Mouse (Mus musculus) brain, embryonic 14.5 days (tissue): ENCODE measurements around the gene Fam129a.

ENCODE experiments used
- CTCF ChIP-seq: fragments of 200-500 bp; IDR thresholded peaks from 2 replicates; pipeline ENCODE4 v1.5.1; 2012; ENCODE audit warnings: inconsistent platforms, mild to moderate bottlenecking, moderate library complexity, borderline replicate concordance; ENCODE audit not compliant: insufficient read depth, insufficient read length; ENCODE audit errors: extremely low read depth
- POLR2A ChIP-seq: fragments of 200-500 bp; IDR thresholded peaks from 2 replicates; pipeline ENCODE4 v1.6.1; 2012; ENCODE audit warnings: mild to moderate bottlenecking, inconsistent platforms, borderline replicate concordance; ENCODE audit not compliant: poor library complexity, insufficient read depth, insufficient read length, severe bottlenecking; ENCODE audit errors: extremely low read depth

DNA sequence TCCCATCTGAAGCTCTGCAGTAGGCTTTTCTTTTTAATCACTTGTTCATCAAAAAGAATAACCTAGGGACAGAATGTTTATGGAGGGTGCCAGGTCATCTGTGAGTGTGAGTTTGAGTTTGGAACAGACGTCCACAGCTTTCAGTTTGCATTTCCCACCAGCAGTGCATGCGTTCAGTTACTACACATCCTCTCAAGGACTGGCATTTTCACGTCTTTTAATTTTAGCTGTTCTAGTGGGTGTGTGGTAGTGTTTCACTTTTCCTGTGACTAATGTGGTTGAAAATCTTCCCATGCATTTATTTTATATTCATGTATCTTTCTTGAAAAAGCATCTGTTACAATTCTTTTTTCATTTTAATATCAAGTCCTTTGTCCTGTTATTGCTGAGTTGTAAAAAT, 193.2 kb downstream of the Fam129a start:
- TF ChIP-seq POLR2A (no peak), CTCF (no peak)
